Mouse (Mus musculus) embryonic fibroblast, embryonic 13.5 days (primary cell): ENCODE data around the gene Ubn1. TPM values are rescaled to one million over a fixed set of nuclear protein-coding genes. Genes with fewer than 3 reads are reported as not detected.

Source experiments
- H3K27ac ChIP-seq: 2 replicates; pipeline ENCODE4 v1.5.1; 2012; ENCODE audit warnings: low read length, control low read depth, inconsistent platforms; ENCODE audit not compliant: insufficient read depth
- H3K4me1 ChIP-seq: 2 replicates; pipeline ENCODE4 v1.6.1; 2011; ENCODE audit warnings: low read length; ENCODE audit not compliant: control insufficient read depth, insufficient read depth
- H3K4me3 ChIP-seq: 2 replicates; pipeline ENCODE4 v1.5.1; 2011; ENCODE audit warnings: mild to moderate bottlenecking, control low read depth, low read length; ENCODE audit not compliant: insufficient read depth
- CTCF ChIP-seq: IDR thresholded peaks from 2 replicates; pipeline ENCODE4 v1.5.1; 2011; ENCODE audit warnings: mild to moderate bottlenecking, control low read depth, low read length, moderate library complexity, borderline replicate concordance; ENCODE audit not compliant: insufficient read depth
- POLR2A ChIP-seq: IDR thresholded peaks from 2 replicates; pipeline ENCODE4 v1.6.1; 2011; ENCODE audit warnings: low read depth, mild to moderate bottlenecking, control low read depth, low read length, moderate library complexity
- polyA plus RNA-seq: library from polyadenylated mRNA; stranded (reverse); fragments of >200 nt; gene quantifications from 2 replicates; pipeline ENCODE4 v1.2.4, GENCODE M21; 2011; ENCODE audit warnings: low read depth; ENCODE audit not compliant: missing spikeins, insufficient read length

Ubn1 gene
- polyA plus RNA-seq, 1 experiment = 30.7 TPM

DNA sequence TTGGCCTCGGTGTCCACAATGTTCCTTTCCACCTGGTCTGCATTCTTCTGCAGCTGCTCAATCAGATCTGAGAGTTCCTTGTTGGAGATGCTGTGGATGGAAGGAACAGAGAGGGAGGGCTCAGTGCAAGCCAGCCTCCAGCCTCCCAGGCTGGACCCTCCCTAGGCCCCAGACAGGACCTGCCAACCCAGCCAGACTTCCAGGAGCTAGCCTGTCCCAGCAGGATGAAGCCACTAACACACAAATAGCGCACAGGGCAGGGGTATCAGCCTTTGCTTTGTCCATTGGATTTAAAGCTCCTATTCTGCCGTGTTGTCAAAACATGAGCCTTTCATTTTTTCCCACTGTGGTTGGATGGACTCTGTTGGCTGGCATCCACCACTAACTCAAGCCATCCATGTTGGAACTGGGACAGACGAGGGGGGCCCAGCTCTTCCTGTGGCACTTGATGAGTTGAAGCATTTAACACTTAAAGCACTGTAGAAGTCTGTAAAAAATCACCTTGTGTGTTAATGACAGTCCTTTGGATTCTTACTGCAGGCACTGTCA, 63.2 kb downstream of the Ubn1 start:
- Histone ChIP-seq H3K27ac (no peak overlapping the region), H3K4me3 (no peak overlapping the region), H3K4me1 (no peaks in the 10 kb centered on the region)
- TF ChIP-seq POLR2A = no peak
- TF ChIP-seq CTCF = no peak

DNA sequence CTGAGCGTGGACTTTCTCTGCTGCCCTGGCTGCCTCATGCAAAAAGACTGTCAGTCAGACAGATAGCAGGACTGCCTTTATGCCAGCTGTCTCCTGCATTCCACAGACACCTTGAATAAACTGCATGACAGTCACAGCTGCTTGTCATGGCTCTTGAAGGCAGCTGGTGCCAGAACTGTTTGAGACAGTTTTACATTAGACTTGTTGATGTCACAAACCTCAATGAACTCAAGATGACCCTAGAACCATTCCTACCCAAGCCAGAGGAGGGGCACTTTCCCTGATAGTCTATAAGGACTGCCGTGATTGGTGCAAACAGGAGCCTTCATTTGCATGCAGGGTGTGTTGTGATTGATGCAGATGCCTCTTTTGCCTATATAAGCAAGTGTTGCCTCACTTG, 63.7 kb downstream of the Ubn1 start:
- Histone ChIP-seq H3K4me3 (no peak overlapping the region), H3K27ac (no peak overlapping the region), H3K4me1 (no peaks in the 10 kb centered on the region)
- TF ChIP-seq CTCF (no peak), POLR2A (no peak)

DNA sequence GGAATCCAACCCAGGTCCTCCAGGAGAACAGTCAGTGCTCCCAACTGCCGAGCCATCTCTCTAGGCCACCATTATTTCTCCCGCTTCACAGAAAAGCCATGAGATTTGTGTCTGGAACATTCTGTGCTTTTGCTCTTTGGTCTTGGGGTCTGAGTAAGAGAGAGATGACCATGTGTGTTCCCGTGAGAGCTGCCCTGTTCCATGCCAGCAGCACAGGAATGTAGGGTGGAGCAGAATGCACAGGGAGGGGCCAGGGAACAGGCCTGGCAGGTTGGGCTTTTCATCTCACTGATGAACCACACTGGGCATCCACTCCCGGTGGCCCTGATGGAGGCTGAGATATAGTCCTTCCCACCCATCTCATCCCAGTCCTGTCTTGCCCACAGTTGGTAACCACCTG, 69.5 kb downstream of the Ubn1 start:
- TF ChIP-seq CTCF (no peak), POLR2A (no peak)
- no peak overlapping the region for H3K4me3 ChIP-seq
- H3K4me1 ChIP-seq = no peaks in the 10 kb centered on the region
- no peak overlapping the region for H3K27ac ChIP-seq

DNA sequence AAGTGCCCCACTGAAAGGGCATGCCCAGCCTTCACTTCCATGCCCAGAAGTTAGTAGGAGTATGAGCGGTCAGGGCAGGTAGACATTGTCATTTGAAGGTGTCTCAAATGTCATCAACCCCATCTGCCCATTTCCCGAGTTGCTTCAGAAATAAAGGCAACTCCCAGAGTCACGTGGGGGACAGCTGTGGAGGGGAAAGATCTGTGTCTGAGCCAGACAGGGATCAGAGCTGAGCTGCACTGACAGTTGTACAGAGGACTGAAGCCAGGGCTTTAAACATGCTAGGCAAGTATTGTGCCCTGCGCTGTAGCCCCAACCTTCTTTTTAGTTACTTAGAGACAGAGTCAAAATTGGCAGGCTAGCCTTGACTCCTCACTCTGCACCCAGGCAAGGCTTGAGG, 70.0 kb downstream of the Ubn1 start:
- TF ChIP-seq CTCF (no peak), POLR2A (no peak)
- no peak overlapping the region for H3K27ac ChIP-seq
- no peak overlapping the region for H3K4me3 ChIP-seq
- no peaks in the 10 kb centered on the region for H3K4me1 ChIP-seq

DNA sequence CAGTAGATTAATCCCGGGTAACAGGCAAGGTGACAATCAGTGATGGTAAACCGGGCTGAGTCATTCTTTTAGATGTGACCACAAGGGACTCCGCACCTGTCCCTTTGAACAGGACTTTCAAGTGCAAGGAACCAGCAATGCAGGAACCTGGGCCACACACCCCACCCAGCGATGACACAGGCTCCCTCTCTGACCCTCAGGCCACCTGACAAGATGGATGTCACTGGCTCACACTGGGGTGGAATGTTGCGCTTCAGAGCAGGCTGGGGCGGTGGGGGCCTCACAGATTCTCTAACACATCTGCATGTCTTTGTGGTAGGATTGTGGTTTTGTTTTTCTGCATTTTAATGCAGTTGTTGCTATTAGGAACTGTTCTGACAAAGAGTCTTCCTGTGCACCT, 73.6 kb downstream of the Ubn1 start:
- TF ChIP-seq CTCF (no peak), POLR2A (no peak)
- H3K4me3 ChIP-seq = no peak overlapping the region
- no peak overlapping the region for H3K27ac ChIP-seq
- H3K4me1 ChIP-seq = no peaks in the 10 kb centered on the region

DNA sequence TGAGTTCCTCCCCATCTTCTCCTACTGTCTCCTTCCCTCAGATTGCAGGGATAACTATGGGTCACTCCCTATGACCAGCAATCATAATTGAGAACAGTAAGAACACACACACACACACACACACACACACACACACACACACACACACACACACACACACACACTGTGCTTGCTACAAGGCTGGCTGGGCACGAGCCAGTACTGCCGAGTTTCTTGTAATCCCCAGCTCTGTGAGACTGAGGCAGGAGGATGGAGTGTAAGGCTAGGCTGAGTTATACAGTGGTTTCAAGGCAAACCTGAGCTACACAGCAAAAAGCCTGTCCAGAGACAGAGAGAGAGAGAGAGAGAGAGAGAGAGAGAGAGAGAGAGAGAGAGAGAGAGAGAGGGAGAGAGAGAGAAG, 80.3 kb downstream of the Ubn1 start:
- peaks cover 10% of the 10 kb centered on the region for H3K4me1 ChIP-seq
- TF ChIP-seq POLR2A (no peak), CTCF (no peak)
- no peak overlapping the region for H3K4me3 ChIP-seq
- H3K27ac ChIP-seq = no peak overlapping the region

DNA sequence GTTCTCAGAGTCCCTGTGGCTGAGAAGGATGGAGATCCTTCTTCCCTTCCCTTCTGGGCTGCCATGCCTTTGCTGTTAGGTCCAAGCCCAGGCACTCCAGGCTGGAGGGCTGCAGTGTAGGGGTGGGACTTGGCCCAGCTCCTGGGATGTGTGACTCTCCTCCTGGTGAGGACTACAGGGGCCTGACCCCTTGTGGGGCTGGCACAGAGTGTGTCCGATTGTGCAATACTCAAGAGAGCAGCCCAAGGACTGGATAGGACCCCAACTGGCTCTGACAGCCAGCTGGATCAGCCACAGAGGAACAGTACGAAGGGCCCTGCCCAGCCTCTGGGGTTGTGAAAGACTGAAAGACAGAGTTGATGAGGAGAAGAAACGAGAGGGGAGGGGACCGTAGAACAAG, 80.9 kb downstream of the Ubn1 start:
- TF ChIP-seq POLR2A (no peak), CTCF (no peak)
- no peak overlapping the region for H3K27ac ChIP-seq

DNA sequence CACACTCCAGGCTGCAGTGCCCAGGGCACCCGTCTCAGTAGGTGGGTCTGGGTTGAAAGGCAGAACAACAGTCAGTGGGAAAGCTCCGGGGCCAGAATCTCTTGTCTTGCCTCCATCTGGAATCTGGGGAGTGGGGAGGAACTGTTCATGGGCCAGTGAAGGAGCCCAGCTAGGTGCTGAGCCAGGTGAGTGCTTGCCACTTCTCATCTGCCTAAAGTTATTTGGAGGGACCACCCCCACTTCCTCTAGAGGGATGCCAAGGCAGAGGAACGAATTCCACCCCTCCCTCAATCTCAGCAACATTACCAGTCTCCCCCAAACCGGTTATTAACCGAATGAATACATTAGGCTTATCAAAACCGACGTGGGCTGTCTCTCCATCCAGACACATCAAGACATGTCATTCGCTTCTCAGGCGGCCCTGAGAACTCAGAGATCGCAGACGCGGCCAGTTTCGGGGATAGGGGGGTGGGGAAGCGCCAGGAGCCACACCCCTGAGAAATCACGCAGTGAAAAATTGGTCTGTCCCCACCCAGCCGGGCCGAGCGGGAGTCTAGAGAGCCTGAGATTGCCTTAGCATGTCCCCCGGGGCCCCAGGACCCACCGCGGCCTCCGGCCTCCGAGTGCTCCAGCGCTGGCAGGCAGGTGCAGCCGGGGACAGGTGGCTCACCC, 81.5 kb downstream of the Ubn1 start:
- Histone ChIP-seq H3K27ac (no peak overlapping the region), H3K4me1 (peaks cover 19% of the 10 kb centered on the region), H3K4me3 (no peak overlapping the region)
- TF ChIP-seq POLR2A = no peak
- no peak for TF ChIP-seq CTCF

More for the DNA sequence above, 80.9 kb downstream of the Ubn1 start:
- H3K4me1 ChIP-seq = peaks cover 15% of the 10 kb centered on the region
- H3K4me3 ChIP-seq = no peak overlapping the region

DNA sequence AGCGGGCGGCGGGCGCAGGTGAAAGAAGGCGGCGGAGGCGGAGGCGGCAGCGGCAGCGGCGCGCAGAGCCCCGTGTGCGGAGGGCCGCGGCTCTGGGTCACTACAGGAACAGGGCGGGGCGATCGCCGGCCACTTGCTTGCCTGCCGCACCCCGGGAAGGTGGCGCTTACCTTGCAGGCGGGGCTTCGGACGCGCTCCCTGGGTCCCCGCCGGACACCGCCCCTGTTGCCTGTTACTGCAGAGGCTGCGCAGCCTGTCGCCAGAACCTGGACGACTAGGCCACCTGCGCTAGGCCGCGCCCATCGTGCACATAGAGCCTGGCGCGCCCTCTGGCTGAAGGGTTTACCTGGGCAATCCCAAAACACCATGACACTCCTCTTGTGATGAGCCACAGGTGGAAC, 82.5 kb downstream of the Ubn1 start, which contains the start of gene Ppl:
Ppl (minus strand) TSS at position 21 of the 401 bp plus-strand sequence.
- no peak for TF ChIP-seq CTCF
- TF ChIP-seq POLR2A = no peak
- Histone ChIP-seq H3K4me3 (peak within 1 kb of the TSS; percentile 12), H3K27ac (no peak within 1 kb of the TSS), H3K4me1 (peaks cover 27% of the 10 kb centered on the region)

DNA sequence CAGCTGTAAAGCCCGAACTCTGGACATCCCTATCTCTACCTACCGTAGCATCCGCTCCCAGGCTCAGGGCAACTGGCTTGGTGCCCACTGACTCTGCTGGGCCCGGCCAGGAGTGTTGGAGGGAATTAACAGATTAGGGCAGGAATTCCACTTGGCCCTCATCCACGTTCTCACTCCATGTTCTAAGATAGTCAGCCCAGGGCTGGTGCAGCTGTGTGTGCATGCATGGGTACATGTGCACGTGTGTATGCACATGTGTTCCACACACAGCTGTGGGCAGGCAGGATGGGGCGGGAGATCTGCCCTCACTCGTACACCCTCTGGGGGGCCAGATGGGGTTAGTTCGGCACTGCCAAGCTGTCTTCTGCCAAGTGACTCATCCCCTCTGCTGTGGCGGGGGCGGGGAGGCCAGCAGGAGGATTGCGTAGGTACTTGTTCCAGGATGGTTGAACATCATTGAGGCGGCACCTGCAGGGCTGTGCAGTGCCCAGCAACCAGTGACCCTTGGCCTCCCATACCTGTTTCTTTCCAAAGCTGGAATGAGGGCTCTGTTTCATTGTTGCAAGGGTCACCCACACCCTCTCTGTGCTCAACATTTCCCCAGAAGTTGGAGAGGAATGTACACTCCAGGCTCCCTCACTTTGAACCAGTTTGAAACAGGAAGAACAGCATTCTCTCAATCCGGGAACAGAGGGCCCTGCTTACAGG, 84.9 kb downstream of the Ubn1 start:
- TF ChIP-seq CTCF = no peak

More for the DNA sequence above, 84.9 kb downstream of the Ubn1 start:
- Histone ChIP-seq H3K27ac (peak overlapping the region; percentile 63), H3K4me1 (peaks cover 27% of the 10 kb centered on the region), H3K4me3 (no peak overlapping the region)
